Mouse (Mus musculus) gastrocnemius, adult 18-20 months (tissue): Measurements from ENCODE around the gene Fermt3. TPM values are rescaled to one million over a fixed set of nuclear protein-coding genes. Genes with fewer than 3 reads are reported as not detected.
"Not testable (repeated sequence)": the region's sequence is repeated elsewhere in the genome, so short reads cannot be mapped to it uniquely, and the experiment has no call there.

Experiments
- DNase-seq: peaks from one replicate; pipeline ENCODE4 v3.0.0; 2021; ENCODE audit warnings: low spot score
- long read RNA-seq, 2 experiments: library from polyadenylated mRNA; stranded (forward); transcript quantifications; one replicate each; pipeline ENCODE4 v2.0.0; 2021
- total RNA-seq, 2 experiments: library from RNA; stranded (reverse); gene quantifications; 2 replicates each; pipeline ENCODE4 v1.2.3; 2021

Gene Fermt3
- total RNA-seq = under 1 TPM; 0.64 to 0.93 TPM
- long read RNA-seq, experiment 1, partial matches to known transcripts = 2 of 4 reads
- long read RNA-seq, experiment 1, other reads (novel, unspliced or antisense) = 2 of 4 reads
- long read RNA-seq, experiment 2, partial matches to known transcripts = 2 of 4 reads
- long read RNA-seq, experiment 2, other reads (novel, unspliced or antisense) = 0 of 4 reads

- no peak for DNase-seq
These were observed at the start of gene Fermt3 for GRCm38 (mm10) chr19:7019191-7019590. Gene Fermt3, minus strand, starts transcription at chr19:7019469.

DNA sequence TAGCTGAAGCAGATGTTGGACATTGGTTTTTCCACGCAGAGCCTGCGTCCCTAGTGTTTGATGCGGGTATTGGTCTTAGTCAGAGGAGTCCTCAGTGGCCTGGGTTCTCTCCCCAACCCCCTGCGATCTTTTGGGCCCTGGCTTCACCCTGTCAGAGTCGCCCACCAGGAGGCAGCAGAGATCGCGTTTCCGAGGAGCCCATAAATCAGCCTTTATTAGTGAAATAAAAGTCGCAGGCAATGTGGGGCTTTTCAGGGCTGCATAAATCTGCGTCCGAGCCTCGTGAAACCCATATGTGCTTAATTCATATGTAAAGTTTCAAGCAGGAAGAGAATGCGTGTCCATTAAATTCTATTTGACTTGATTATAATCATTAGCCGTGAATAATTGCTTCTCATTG, 48.9 kb upstream of the Fermt3 start:
- DNase-seq = peak; percentile 84

GRCm38 (mm10) chr19:7067344-7068050, 48.2 kb upstream of the Fermt3 start:
- no peak for DNase-seq

GRCm38 (mm10) chr19:7066828-7067342, 47.6 kb upstream of the Fermt3 start:
- no peak for DNase-seq

DNA sequence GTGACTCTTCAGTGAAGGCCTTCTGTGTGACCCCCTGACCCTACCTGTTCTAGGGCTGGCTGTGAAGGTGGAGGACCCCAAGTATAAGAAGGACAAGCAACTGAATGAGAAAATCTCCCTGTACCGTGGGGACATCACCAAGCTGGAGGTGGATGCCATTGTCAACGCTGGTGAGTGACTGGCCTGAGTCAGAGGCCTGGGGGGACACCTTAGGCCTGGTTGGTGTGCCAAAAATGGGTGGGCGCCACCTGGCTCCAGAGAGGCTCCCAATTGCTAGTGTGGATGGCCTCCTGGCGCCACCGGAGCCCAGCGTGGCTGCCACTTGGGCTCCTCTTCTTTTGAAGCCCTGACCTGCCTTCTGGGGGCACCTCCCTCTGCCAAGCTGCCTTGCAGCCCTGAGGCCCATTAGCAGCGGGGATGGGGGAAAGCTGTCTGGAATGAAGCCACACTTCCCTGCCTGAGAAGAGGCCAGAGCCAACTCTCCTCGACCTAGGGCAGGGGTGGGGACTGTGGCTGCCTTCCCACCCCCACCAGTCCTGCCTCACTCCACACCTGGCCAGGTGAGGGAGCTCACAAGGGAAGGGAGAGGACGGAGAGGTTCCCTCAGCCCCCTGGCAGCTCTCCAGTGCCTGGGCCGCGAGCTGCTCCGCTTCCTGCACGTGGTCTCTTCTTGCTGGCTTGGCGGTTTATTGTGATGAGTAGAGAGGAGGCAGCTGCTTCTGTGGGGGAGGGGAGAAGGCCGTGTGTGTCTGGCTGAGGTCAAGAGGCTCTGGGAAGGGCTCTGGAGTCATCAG, 47.0 kb upstream of the Fermt3 start:
- no peak for DNase-seq

DNA sequence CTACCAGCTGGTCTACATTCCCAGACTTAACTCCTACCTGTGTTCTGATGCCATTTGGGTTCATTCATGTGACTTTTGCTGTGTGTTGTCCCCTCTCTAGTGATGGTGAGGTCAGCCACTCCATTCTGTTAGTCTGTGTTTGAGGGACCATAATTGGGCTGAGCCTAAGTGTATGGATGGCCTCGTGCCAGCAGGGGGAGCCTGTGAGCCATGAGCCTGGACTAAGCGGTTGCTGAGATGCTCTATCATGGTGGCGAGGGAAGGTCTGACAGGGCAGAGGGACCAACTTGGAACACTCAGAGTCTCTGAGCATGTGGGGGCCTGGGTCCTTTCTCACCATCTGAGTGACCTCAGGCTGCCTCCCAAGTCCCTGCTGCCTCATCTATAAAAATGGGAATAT, 45.3 kb upstream of the Fermt3 start:
- peak; percentile 83 for DNase-seq

GRCm38 (mm10) chr19:7062916-7063315, 43.6 kb upstream of the Fermt3 start:
- peak; percentile 54 for DNase-seq

- DNase-seq = no peak
These were observed 42.8 kb upstream of the Fermt3 start for GRCm38 (mm10) chr19:7062110-7062509.

GRCm38 (mm10) chr19:7058541-7058940, 39.3 kb upstream of the Fermt3 start:
- no peak for DNase-seq

- peak; percentile 93 for DNase-seq
These were observed 38.5 kb upstream of the Fermt3 start for GRCm38 (mm10) chr19:7057722-7058207.

- DNase-seq = peak; percentile 32
These were observed 38.0 kb upstream of the Fermt3 start for GRCm38 (mm10) chr19:7057126-7057721.

- DNase-seq = peak; percentile 91
These were observed 37.2 kb upstream of the Fermt3 start, which contains the start of gene Macrod1 for GRCm38 (mm10) chr19:7056248-7057087. Gene Macrod1, plus strand, starts transcription at chr19:7056810.

DNA sequence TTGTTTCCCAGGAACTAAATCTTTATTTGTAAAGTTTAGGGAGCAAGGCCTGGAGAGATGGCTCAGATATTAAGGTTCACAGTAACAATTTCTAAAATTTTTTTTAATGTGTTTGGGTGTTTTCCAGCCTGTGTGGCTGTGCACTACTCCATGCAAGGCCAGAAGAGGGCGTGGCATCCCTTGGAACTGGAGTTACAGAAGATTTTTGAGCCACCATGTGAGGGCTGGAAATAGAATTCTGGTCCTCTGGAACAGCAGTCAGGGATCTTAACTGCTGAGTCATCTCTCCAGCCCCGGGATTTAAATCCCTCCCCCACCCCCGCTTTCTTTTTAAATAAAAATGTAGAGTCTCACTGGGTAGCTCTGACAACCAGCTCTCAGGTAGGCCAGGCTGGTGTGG, 35.9 kb upstream of the Fermt3 start:
- DNase-seq = peak; percentile 62

GRCm38 (mm10) chr19:7054772-7055171, 35.5 kb upstream of the Fermt3 start:
- DNase-seq = no peak

- not testable (repeated sequence) for DNase-seq
These were observed 34.1 kb upstream of the Fermt3 start for GRCm38 (mm10) chr19:7053382-7053781.

- no peak for DNase-seq
These were observed 25.4 kb upstream of the Fermt3 start for GRCm38 (mm10) chr19:7044706-7045105.

DNA sequence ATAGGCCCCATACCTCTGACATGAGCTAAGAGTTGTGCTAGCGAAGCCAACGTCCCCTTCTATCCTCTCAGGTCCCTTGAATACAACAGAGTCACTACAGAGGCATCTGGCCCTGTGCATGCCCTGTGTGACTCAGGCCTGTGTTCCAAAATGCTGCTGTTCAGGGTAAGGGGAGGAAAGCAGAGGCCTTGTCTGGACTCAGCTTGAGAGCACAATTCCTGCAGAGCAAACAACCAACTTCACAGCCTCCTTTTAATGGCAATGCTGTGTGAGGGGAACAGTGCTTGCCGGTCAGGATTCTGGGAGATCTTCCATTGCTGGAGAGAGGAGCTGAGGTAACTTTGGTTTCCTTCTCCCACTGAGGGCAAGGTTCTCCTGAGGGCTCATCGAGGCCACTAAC, 25.0 kb upstream of the Fermt3 start:
- DNase-seq = no peak

DNA sequence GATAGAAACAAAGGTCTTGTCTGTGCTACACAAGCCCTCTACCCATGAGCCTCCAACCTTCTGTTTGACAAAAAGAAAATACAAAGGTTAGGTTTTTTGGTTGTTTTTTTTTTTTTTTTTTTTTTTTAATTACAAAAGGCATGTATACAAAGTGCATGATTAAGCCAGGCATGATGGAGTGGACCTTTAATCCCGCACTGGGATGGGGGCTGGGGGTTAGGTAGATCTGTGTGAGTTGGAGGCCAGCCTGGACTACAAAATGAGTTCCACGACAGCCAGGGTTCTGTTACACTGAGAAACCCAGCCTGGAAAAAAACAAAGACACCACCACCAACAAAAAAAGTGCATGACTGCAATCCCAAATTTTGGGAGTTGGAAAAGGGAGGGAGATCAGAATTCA, 21.9 kb upstream of the Fermt3 start:
- DNase-seq = no peak

DNA sequence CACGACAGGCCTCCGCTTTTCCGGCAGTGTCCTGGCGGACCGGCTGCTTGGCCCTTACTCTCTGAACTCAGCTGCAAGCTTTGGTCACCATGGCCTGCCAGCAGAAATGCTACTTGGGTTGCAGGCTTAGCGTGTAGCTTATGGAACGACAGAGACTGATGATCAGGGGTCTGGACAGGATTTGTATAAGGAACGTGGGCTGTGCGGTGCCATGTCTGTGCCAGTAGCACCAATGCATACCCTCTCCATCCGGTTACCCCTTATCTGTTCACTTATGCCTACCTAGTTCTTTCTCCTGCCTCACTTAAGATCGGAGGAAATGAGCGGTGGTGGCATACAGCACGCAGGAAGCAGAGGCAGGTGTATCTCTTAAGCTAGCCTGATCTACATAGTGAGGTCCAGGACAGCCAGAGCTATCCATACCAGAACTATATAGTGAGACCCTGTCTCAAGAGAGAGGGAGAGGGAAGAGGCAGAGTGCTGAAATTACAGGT, 21.4 kb upstream of the Fermt3 start:
- DNase-seq = no peak

DNA sequence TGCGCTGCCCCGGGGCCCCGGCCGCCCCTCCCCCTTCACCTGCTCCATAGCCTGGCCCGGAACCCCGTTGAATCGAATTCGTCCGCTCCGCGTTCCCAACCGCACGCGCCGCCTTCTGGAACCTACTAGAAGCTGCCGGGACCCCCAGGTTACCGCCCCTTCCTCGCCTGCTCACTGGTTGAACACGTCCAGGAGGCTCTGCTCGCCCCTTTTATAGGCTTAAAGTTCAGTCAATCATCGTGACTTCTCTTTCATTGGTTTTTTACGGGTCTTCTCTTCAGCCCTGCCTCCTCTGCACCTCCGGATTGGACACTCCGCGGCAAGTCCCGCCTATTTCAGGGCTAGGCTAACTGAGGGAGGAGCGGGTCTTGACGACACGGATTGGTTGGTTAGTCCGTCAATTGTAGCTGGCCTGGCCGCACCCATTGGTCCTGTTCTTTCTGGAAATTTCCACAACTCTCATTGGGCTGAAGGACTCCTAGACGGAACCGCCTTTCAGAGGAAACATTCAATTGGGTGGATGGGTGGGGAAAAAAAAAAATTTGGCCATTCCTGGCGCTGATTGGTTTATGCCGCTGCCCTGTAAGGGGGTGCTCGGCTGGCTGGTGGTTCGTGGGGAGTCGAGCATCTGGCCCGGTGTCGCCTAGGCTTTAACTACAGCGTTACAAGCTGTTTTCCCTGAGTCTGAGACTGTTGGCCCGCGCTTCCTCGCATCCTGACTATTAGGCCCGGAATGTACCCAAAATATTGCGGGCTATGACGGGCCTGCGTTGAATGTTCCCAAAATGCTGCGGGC, 20.8 kb upstream of the Fermt3 start, which contains the start of gene Stip1:
Gene Stip1, minus strand, starts transcription at position 127 of the 796 bp plus-strand sequence.
- peak; percentile 100 for DNase-seq
